Mouse (Mus musculus): Measurements from ENCODE around the gene Ush1g. TPM values are rescaled to one million over a fixed set of nuclear protein-coding genes. Genes with fewer than 3 reads are reported as not detected.

The Ush1g gene
- polyA plus RNA-seq, 1 experiment from 2014 or later: not detected

- H3K4me3 ChIP-seq (ENCODE audit: low read depth, low read length): no peak overlapping the region
- H3K4me2 ChIP-seq (ENCODE audit: low read length): no peak overlapping the region; the same call in 1 of the 2 replicates
- no peaks in the 10 kb centered on the region for H3K9me3 ChIP-seq (replicated peaks; ENCODE audit: control insufficient read depth, low read length)
- H3K4me1 ChIP-seq (ENCODE audit: control insufficient read depth, insufficient read depth, low read length): peaks cover 5% of the 10 kb centered on the region; the same call in 1 of the 2 replicates
- H3K9ac ChIP-seq (ENCODE audit: low read length): no peak overlapping the region
- DNase-seq (ENCODE audit: low spot score) (no peak), ATAC-seq (no peak)
- 78% methylated on average over 8 of the region's 8 CpGs for WGBS
- no peaks in the 10 kb centered on the region for H3K36me3 ChIP-seq (ENCODE audit: control insufficient read depth, insufficient read depth, low read length)
- no peaks in the 10 kb centered on the region for H3K27me3 ChIP-seq (replicated peaks; ENCODE audit: control insufficient read depth, insufficient read depth, low read length)
- no peak overlapping the region for H3K27ac ChIP-seq (ENCODE audit: low read depth, low read length)
Observed at GRCm38 (mm10) chr11:115298160-115298559, 23.7 kb downstream of the Ush1g start.

- Histone ChIP-seq H3K27ac (ENCODE audit: low read depth, low read length) (no peak within 1 kb of the TSS), H3K36me3 (ENCODE audit: control insufficient read depth, insufficient read depth, low read length) (no peaks in the 10 kb centered on the region), H3K27me3 (replicated peaks; ENCODE audit: control insufficient read depth, insufficient read depth, low read length) (no peaks in the 10 kb centered on the region), H3K4me2 (ENCODE audit: low read length) (peak within 1 kb of the TSS; percentile 88), H3K4me3 (ENCODE audit: low read depth, low read length) (peak within 1 kb of the TSS; percentile 45), H3K9me3 (replicated peaks; ENCODE audit: control insufficient read depth, low read length) (no peaks in the 10 kb centered on the region), H3K9ac (ENCODE audit: low read length) (peak within 1 kb of the TSS; percentile 69), H3K4me1 (ENCODE audit: control insufficient read depth, insufficient read depth, low read length) (peaks cover 5% of the 10 kb centered on the region; the same call in 1 of the 2 replicates)
- under 1% methylated on average over 44 of the region's 44 CpGs for WGBS
- ATAC-seq: peak; percentile 80
- peak; percentile 60 for DNase-seq (ENCODE audit: low spot score)
Observed at GRCm38 (mm10) chr11:115297214-115297826, 24.5 kb downstream of the Ush1g start, which contains the start of gene Fads6. TSS of gene Fads6 (minus strand) at chr11:115297663.

DNA sequence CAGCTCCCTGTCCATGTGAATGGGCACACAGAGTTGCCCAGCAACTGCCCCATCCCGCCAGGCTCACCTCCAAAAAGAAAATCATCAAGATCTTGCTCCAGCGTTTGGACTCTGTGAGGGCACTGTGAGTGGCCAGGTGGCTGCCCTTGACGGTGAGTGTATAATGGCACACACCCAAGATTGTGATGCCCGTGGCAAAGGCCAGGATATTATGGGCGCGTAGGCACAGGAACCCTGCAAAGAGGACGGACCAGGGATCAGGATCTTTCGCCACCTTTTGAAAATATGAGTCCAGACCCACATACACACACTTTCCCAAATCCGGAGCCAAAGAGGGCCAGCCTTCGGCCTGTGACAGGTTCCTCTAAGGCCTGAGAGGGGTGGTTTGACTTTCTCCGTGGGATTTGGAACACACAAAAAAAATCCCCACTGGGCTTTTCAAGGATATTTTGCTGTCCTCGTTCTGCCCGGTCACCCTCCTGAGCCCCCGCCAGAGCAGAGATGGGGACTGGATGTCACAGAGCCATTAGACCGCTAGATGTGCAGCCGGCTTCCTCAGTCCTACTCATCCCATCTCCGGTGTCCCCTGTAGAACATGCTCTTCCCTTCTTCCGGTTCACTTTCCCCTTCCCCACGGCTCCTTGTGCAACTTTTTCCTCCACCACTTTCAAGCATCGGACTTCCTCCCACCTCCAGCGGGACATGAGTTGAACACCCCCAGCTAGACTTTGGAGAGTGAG, 25.2 kb downstream of the Ush1g start:
- peak overlapping the region; percentile 45 for H3K4me3 ChIP-seq (ENCODE audit: low read depth, low read length)
- ATAC-seq (no peak), DNase-seq (ENCODE audit: low spot score) (no peak)
- H3K27ac ChIP-seq (ENCODE audit: low read depth, low read length): no peak overlapping the region
- H3K27me3 ChIP-seq (replicated peaks; ENCODE audit: control insufficient read depth, insufficient read depth, low read length): no peaks in the 10 kb centered on the region
- peaks cover 5% of the 10 kb centered on the region; the same call in 1 of the 2 replicates for H3K4me1 ChIP-seq (ENCODE audit: control insufficient read depth, insufficient read depth, low read length)
- H3K36me3 ChIP-seq (ENCODE audit: control insufficient read depth, insufficient read depth, low read length): no peaks in the 10 kb centered on the region
- peak overlapping the region; percentile 69 for H3K9ac ChIP-seq (ENCODE audit: low read length)
- peak overlapping the region; percentile 88 for H3K4me2 ChIP-seq (ENCODE audit: low read length)
- H3K9me3 ChIP-seq (replicated peaks; ENCODE audit: control insufficient read depth, low read length): no peaks in the 10 kb centered on the region
- 55% methylated on average over 21 of the region's 21 CpGs for WGBS

DNA sequence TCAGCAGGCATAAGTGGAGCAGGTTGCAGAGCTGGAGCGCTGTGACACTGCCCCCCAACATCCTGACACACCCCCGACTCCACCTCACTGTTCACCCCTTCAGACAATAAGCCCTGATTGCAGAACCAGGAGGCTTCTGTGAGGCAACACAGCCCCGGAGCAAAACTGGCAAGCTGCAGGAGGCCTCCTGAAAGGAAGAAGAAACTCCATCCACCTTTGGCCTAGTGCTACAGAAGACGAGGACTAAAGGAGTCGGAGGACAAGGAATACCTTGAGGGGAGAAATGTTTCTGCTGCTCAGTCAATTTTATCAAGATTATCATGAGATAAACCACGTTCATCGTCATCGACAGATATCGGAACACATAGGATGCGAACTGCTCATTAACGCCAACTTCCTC, 25.9 kb downstream of the Ush1g start:
- no peak overlapping the region for H3K4me2 ChIP-seq (ENCODE audit: low read length)
- DNase-seq (ENCODE audit: low spot score) (no peak), ATAC-seq (no peak)
- WGBS: 90% methylated on average over 11 of the region's 11 CpGs
- no peak overlapping the region for H3K9ac ChIP-seq (ENCODE audit: low read length)
- H3K4me1 ChIP-seq (ENCODE audit: control insufficient read depth, insufficient read depth, low read length): peaks cover 5% of the 10 kb centered on the region; the same call in 1 of the 2 replicates
- no peaks in the 10 kb centered on the region for H3K36me3 ChIP-seq (ENCODE audit: control insufficient read depth, insufficient read depth, low read length)
- no peaks in the 10 kb centered on the region for H3K9me3 ChIP-seq (replicated peaks; ENCODE audit: control insufficient read depth, low read length)
- no peak overlapping the region for H3K27ac ChIP-seq (ENCODE audit: low read depth, low read length)
- no peak overlapping the region for H3K4me3 ChIP-seq (ENCODE audit: low read depth, low read length)
- H3K27me3 ChIP-seq (replicated peaks; ENCODE audit: control insufficient read depth, insufficient read depth, low read length): no peaks in the 10 kb centered on the region

DNA sequence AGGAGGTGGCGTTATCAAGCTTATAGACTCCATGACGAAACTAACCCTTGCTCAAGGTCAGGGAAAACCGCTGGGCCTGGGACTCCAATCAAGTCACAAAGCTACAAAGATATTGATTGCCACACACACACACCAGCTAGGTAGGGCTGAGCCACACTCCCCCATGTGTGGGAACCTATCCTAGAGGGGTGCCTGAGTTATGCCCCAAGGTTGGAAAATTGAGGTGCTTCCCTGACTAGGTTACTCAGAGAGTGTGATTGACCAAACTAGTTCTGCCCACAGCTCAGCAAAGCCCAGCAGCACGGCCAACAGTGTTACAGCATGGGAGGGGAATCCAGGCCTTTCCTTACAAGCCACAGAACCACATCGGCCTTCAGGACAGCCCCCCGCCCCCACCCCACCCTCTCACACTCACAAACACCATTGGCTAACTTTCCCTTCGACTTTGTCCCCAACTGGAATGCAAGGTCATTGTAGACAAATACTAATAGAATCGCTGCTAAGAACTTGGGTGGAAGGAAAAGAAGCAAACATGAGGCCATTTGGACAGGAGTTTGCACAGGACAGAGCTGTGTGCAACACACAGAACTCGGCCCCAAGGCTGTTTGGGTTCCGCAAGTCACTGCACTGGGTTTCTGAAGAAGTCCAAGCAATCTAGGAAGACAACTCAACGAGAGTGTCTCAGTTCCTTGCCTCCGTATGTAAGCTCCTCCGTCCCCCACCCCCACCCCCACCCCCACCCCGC, 29.0 kb downstream of the Ush1g start:
- no peak for DNase-seq (ENCODE audit: low spot score)
- no peak for ATAC-seq
- Histone ChIP-seq H3K27ac (ENCODE audit: low read depth, low read length) (no peak overlapping the region), H3K9me3 (replicated peaks; ENCODE audit: control insufficient read depth, low read length) (no peaks in the 10 kb centered on the region), H3K4me3 (ENCODE audit: low read depth, low read length) (no peak overlapping the region), H3K9ac (ENCODE audit: low read length) (no peak overlapping the region), H3K27me3 (replicated peaks; ENCODE audit: control insufficient read depth, insufficient read depth, low read length) (no peaks in the 10 kb centered on the region), H3K36me3 (ENCODE audit: control insufficient read depth, insufficient read depth, low read length) (no peaks in the 10 kb centered on the region), H3K4me2 (ENCODE audit: low read length) (no peak overlapping the region), H3K4me1 (ENCODE audit: control insufficient read depth, insufficient read depth, low read length) (peaks cover 5% of the 10 kb centered on the region; the same call in 1 of the 2 replicates)
- WGBS: 71% methylated on average over 14 of the region's 14 CpGs

DNA sequence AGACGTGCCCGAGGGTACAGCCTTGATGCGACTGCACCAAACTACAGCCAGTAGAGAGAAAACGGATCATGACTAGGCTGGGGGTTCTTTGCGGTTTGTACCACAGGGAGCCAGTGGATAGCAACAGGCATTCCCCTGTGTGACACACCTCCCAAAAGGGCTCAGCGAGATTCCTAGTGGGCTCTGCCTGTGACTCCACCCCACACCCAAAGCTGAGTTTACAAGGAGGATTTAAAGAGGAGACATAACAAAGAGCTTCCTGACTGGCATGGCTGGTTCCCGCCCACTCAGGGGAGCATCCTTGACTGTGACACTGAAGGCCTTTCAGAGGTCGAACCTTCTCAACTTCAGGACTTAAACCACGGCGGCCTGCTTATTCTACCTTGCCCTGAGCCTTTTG, 30.3 kb downstream of the Ush1g start:
- Histone ChIP-seq H3K4me1 (ENCODE audit: control insufficient read depth, insufficient read depth, low read length) (no peaks in the 10 kb centered on the region), H3K4me3 (ENCODE audit: low read depth, low read length) (no peak overlapping the region)

DNA sequence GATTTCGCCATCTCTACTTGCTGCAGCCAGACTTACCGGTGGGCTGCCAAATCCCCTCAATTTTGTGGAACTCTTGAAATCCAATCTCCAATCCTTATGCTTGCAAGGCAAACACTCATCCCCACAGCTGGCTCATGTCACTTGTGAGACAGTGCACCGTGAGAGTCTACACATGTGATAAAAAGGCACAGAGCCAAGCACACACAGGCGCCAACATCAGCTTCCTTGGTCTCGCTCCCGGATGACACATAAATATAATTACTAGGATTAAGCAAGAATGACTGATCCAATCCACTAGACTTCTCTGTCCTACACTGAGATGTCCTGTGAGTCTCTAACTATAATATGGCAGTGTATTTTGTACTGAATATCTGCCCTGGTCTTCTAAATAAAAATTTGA, 30.9 kb downstream of the Ush1g start:
- no peak overlapping the region for H3K4me2 ChIP-seq (ENCODE audit: low read length)
- H3K9me3 ChIP-seq (replicated peaks; ENCODE audit: control insufficient read depth, low read length): no peaks in the 10 kb centered on the region
- no peaks in the 10 kb centered on the region for H3K4me1 ChIP-seq (ENCODE audit: control insufficient read depth, insufficient read depth, low read length)
- no peaks in the 10 kb centered on the region for H3K27me3 ChIP-seq (replicated peaks; ENCODE audit: control insufficient read depth, insufficient read depth, low read length)
- no peak overlapping the region for H3K4me3 ChIP-seq (ENCODE audit: low read depth, low read length)
- no peak overlapping the region for H3K9ac ChIP-seq (ENCODE audit: low read length)
- H3K27ac ChIP-seq (ENCODE audit: low read depth, low read length): no peak overlapping the region
- 79% methylated on average over 6 of the region's 6 CpGs for WGBS
- ATAC-seq (no peak), DNase-seq (ENCODE audit: low spot score) (peak; percentile 44)
- no peaks in the 10 kb centered on the region for H3K36me3 ChIP-seq (ENCODE audit: control insufficient read depth, insufficient read depth, low read length)

More for the DNA sequence above, 30.3 kb downstream of the Ush1g start:
- ATAC-seq (no peak), DNase-seq (ENCODE audit: low spot score) (no peak)
- WGBS: 86% methylated on average over 10 of the region's 10 CpGs
- Histone ChIP-seq H3K36me3 (ENCODE audit: control insufficient read depth, insufficient read depth, low read length) (no peaks in the 10 kb centered on the region), H3K4me2 (ENCODE audit: low read length) (no peak overlapping the region), H3K27ac (ENCODE audit: low read depth, low read length) (no peak overlapping the region), H3K9ac (ENCODE audit: low read length) (no peak overlapping the region), H3K9me3 (replicated peaks; ENCODE audit: control insufficient read depth, low read length) (no peaks in the 10 kb centered on the region), H3K27me3 (replicated peaks; ENCODE audit: control insufficient read depth, insufficient read depth, low read length) (no peaks in the 10 kb centered on the region)

DNA sequence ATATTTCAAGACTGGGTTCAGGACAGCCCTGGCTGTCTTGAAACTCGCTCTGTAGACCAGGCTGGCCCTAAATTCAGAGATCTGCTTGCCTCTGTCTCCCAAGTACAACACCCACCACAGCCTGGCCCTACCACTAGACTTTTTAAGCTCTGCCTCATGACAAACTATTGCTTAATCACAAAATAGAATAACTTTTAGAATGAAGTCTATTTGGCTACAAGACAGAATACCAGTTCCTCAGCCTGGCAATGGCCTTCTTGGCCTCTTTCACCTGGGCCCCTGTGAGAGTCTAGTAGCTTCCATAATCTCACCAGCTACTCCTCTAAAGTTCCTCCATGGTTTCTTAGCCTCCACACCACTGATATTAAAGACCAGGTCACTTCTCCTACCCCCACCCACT, 31.5 kb downstream of the Ush1g start:
- ATAC-seq (no peak), DNase-seq (ENCODE audit: low spot score) (no peak)
- H3K9me3 ChIP-seq (replicated peaks; ENCODE audit: control insufficient read depth, low read length): no peaks in the 10 kb centered on the region
- H3K27ac ChIP-seq (ENCODE audit: low read depth, low read length): no peak overlapping the region
- no peaks in the 10 kb centered on the region for H3K27me3 ChIP-seq (replicated peaks; ENCODE audit: control insufficient read depth, insufficient read depth, low read length)
- H3K9ac ChIP-seq (ENCODE audit: low read length): no peak overlapping the region
- H3K4me3 ChIP-seq (ENCODE audit: low read depth, low read length): no peak overlapping the region
- no peaks in the 10 kb centered on the region for H3K36me3 ChIP-seq (ENCODE audit: control insufficient read depth, insufficient read depth, low read length)
- no peaks in the 10 kb centered on the region for H3K4me1 ChIP-seq (ENCODE audit: control insufficient read depth, insufficient read depth, low read length)
- no peak overlapping the region for H3K4me2 ChIP-seq (ENCODE audit: low read length)
- 91% methylated on average over 1 of the region's 1 CpGs for WGBS
